Mouse (Mus musculus) left cerebral cortex, postnatal 4 days (tissue): ENCODE measurements around the gene Rxrb. TPM values are rescaled to one million over a fixed set of nuclear protein-coding genes. Genes with fewer than 3 reads are reported as not detected.
A peak's percentile ranks its signal among the peaks of the same experiment; 100 is the strongest.
"Not testable (repeated sequence)": the region's sequence is repeated elsewhere in the genome, so short reads cannot be mapped to it uniquely, and the experiment has no call there.

Source experiments
- DNase-seq: peaks from one replicate; pipeline ENCODE4 v3.0.0-alpha.2; 2022
- intact Hi-C: fragments of 180-260 bp; cut with DNase I; formaldehyde crosslinking; loops from one replicate; pipeline ENCODE4 v1.15.1; 2025
- total RNA-seq, 2 experiments: library from RNA; stranded (reverse); gene quantifications; 2 replicates each; pipeline ENCODE4 v1.2.3; 2021

The Rxrb gene
- total RNA-seq: 10 to 100 TPM; 80.7 to 84.9 TPM

GRCm38 (mm10) chr17:34031465-34032173 is at the start of gene Rxrb, which contains the start of gene Slc39a7:
Rxrb (plus strand) TSS chr17:34031812.
Slc39a7 (minus strand) TSS chr17:34031682.
- intact Hi-C loops: loop anchor here (5.0 kb wide), 1 partner anchor 566 kb away; the partner anchor contains the start of gene Ager
- peak; percentile 99 for DNase-seq

GRCm38 (mm10) chr17:33982136-33982535 is 49.5 kb upstream of the Rxrb start:
- intact Hi-C loops: not testable (repeated sequence)
- peak; percentile 68 for DNase-seq

GRCm38 (mm10) chr17:33991788-33992664 is 39.6 kb upstream of the Rxrb start:
- DNase-seq: peak; percentile 59
- intact Hi-C loops: no loop called here

- DNase-seq: no peak
- intact Hi-C loops: loop anchor here (2.0 to 5.0 kb wide), 2 partner anchors 1272 to 1297 kb away; no protein-coding TSS in a partner anchor
Observed at GRCm38 (mm10) chr17:33994959-33995358, 36.7 kb upstream of the Rxrb start.

- intact Hi-C loops: loop anchor here (2.0 to 5.0 kb wide), 2 partner anchors 1271 to 1297 kb away; no protein-coding TSS in a partner anchor
- DNase-seq: no peak
Observed at GRCm38 (mm10) chr17:33995651-33996050, 36.0 kb upstream of the Rxrb start.

- DNase-seq: not testable (repeated sequence)
- intact Hi-C loops: loop anchor here (5.0 kb wide), 1 partner anchor 1295 kb away; no protein-coding TSS in a partner anchor
Observed at GRCm38 (mm10) chr17:33997025-33997424, 34.6 kb upstream of the Rxrb start.

GRCm38 (mm10) chr17:33998697-33999096 is 32.9 kb upstream of the Rxrb start:
- intact Hi-C loops: loop anchor here (5.0 kb wide), 1 partner anchor 1294 kb away; no protein-coding TSS in a partner anchor
- DNase-seq: not testable (repeated sequence)

- intact Hi-C loops: loop anchor here (5.0 kb wide), 1 partner anchor 1293 kb away; no protein-coding TSS in a partner anchor
- DNase-seq: no peak
Observed at GRCm38 (mm10) chr17:33999341-34000149, 32.1 kb upstream of the Rxrb start.

- intact Hi-C loops: no loop called here
- DNase-seq: peak; percentile 60
Observed at GRCm38 (mm10) chr17:34000150-34000537, 31.5 kb upstream of the Rxrb start, which contains the start of gene H2-K1. H2-K1 (minus strand) TSS chr17:34000347.

- intact Hi-C loops, DNase-seq: not testable (repeated sequence)
Observed at GRCm38 (mm10) chr17:34000796-34001195, 30.8 kb upstream of the Rxrb start.

GRCm38 (mm10) chr17:34003426-34003825 is 28.2 kb upstream of the Rxrb start:
- intact Hi-C loops: no loop called here
- DNase-seq: peak; percentile 47

- DNase-seq: no peak
- intact Hi-C loops: no loop called here
Observed at GRCm38 (mm10) chr17:34006570-34006969, 25.0 kb upstream of the Rxrb start.

- intact Hi-C loops: no loop called here
- no peak for DNase-seq
Observed at GRCm38 (mm10) chr17:34010156-34010555, 21.5 kb upstream of the Rxrb start.

GRCm38 (mm10) chr17:34013436-34013835 is 18.2 kb upstream of the Rxrb start:
- no peak for DNase-seq
- intact Hi-C loops: no loop called here

GRCm38 (mm10) chr17:34021539-34022413 is 9.8 kb upstream of the Rxrb start:
- intact Hi-C loops: loop anchor here (5.0 kb wide), 1 partner anchor 64 kb away; the partner anchor contains the start of genes Rps18 and Vps52
- DNase-seq: no peak

GRCm38 (mm10) chr17:34022414-34022783 is 9.2 kb upstream of the Rxrb start:
- DNase-seq: no peak
- intact Hi-C loops: loop anchor here (5.0 kb wide), 1 partner anchor 65 kb away; the partner anchor contains the start of genes Rps18 and Vps52

- intact Hi-C loops: loop anchor here (5.0 kb wide), 1 partner anchor 66 kb away; the partner anchor contains the start of genes Rps18 and Vps52
Observed at GRCm38 (mm10) chr17:34022987-34023386, 8.6 kb upstream of the Rxrb start.

GRCm38 (mm10) chr17:34023678-34024077 is 7.9 kb upstream of the Rxrb start:
- no peak for DNase-seq
- intact Hi-C loops: loop anchor here (5.0 kb wide), 1 partner anchor 66 kb away; the partner anchor contains the start of genes Rps18 and Vps52

More at GRCm38 (mm10) chr17:34022987-34023386, 8.6 kb upstream of the Rxrb start:
- DNase-seq: no peak
